Mouse (Mus musculus) telencephalon, adult 2 months (tissue): ENCODE measurements around the gene Ptpdc1.

ENCODE experiments used
- DNase-seq: peaks from one replicate; pipeline ENCODE4 v3.0.0-alpha.2; 2011; ENCODE audit warnings: low read depth, low spot score

The Ptpdc1 gene

DNA sequence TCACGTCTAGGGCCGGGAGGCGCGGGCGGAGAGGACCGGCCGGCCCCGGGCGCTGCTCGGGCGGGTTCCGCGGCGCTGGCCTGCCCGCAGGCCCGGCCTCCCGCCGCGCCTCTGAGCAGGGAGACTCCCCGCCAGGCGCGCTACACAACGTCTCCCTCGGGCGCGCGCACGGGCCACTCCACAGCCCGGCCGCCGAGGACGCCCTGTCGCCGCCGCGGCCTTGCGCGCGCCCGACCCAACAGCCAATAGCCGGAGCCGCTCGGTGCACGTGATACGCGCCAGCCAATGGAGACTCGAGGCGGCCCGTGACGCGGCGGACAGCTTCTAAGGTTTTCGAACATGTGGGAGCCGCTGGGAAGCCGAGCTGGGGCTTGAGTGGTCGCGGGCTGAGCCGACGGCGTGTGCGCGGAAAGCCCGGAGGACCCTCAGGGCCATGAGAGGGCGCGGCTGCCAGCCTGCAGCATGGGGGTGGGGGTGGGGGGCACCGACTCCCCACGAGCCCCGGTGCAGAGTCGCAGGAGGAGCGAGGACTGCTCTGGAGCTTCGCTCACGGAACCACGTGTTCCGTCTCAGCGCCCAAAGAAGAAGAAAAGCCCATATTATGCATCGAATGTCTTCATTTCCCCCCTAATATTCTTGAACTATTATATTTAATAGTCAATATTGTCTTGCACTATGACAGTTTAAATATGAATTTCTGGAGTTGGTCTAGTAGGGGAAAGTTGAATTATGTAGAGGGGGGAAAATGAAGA, at the start of gene Ptpdc1:
Gene Ptpdc1, minus strand, starts transcription at position 232 of the 752 bp plus-strand sequence.
- DNase-seq: peak; percentile 89

DNA sequence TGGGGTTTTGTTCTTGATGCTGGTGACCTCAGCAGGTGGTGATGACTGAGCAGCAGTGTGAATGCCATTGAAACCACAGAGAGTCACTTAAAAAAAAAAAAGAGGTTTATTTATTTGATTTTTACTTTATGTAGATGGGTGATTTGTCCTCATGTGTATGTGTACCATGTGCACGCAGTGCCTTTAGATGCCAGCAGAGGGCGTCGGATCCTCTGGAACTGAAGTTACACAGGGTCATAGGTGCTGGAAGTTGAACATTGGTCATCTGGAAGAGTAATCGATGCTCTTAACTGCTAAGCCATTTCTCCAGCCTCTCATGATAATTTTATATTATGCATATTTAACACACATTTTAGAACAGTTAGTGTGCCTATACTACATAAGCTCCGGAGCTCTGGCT, 49.1 kb upstream of the Ptpdc1 start:
- no peak for DNase-seq

DNA sequence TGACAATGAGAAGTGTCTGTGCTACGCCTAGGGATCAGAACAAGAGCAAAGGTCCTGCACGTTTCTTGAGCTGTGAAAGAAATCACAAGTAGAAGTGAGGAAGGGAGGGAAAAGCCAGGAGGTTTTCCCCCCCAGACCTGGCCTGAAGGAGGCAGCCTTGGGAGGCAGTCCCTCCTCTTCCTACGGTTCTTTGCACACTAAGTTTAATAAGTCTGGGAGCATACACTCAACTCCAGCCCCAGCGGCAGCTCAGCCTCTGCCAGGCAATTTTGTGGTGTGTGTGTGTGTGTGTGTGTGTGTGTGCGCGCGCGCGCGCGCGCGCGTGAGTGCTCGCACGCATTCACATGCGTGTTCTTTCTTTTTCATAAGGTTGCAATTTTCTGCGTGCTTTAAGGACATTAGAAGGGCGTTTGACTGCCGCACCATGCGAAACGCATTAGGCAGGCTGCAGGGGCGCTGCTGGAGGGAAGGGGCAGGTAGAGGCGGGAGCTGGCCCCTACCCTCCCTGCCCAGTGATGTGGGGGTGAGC, 46.9 kb upstream of the Ptpdc1 start:
- no peak for DNase-seq

DNA sequence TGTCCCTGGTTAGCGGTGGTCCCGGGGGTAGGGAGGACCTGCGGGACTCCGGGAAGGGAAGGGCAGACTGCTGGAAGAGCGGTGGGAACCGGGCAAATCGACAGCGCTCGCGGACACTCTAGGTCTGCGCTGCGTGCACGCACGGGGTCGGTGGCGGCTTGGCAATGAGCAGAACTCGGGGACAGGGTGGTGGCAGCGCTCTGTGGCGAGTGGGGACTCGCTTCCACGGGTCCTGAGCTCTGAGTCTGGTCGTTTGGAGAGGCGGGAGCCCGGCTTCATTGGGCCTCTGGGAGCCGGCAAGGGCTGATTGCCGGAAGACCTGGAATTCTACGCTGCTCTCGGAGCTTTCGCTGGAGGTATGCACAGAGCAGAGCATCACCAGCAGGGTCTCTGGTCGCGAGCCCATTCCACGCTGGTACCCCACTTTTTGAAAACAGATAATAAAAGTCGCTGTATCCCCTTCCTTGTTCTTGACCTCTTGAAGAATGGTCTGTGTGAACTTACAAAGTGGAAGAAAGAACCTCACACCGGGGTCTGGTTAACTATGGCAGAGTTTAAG, 43.6 kb upstream of the Ptpdc1 start:
- no peak for DNase-seq

DNA sequence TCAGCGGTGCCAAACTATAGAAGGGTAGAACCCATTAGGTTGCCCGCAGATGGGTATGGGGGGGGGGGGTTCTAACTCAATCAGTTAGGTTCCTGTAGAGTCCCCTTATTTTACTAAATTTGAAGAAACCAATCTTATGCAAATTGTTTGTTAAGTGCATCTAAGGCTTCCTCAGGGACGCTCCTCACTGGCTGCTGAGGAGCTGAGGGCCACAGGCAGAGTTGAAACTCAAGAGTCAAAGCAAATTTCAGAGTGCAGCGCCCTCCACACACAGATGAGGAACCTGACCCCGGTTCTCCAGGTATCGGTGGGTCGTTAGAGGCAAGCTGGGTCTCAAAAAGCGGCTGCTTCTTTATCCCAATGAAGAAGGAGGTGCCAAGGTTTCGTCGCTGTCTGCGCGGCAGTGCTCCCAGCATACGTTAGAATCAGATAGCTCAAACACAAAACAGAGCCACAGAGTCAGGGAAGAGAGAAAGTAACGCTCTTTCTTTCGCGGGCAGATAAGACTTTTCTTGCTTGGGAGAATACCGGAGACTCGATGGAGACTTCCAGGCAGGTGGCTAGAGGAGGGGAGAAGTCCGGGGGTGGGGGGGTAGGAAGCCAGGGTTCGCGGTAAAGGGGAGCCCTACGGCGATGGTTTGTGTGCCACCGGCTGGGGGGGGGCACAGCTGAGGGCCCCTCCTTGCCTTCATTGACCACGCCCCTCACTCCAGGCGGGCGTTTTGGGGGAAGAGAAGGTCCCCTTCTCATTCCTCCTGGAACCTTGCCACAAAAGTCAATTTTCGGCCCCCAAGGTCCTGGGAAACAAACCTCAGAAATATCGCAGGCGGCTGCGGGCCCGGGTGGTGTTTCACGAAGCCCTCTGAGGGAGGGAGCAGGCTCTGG, 42.9 kb upstream of the Ptpdc1 start:
- no peak for DNase-seq

DNA sequence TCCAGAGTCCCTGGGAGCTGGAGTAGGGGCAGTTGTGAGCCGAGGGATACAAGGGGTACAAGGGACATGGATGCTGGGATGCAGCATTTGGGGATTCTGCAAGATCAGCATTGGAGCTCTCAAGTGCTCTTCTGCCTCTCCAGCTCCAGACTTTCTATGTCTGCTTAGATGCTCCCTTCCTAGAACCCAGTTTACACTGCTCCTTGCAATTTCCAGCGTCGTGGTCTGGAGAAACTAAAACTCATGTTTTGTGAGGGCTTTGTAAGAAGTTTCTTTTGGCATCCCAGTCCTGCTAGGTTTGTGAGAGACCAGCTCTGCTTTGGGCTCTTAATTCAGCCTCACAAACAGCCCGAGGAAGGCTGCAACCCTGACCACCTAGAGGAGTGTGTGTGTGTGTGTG, 42.0 kb upstream of the Ptpdc1 start:
- no peak for DNase-seq

DNA sequence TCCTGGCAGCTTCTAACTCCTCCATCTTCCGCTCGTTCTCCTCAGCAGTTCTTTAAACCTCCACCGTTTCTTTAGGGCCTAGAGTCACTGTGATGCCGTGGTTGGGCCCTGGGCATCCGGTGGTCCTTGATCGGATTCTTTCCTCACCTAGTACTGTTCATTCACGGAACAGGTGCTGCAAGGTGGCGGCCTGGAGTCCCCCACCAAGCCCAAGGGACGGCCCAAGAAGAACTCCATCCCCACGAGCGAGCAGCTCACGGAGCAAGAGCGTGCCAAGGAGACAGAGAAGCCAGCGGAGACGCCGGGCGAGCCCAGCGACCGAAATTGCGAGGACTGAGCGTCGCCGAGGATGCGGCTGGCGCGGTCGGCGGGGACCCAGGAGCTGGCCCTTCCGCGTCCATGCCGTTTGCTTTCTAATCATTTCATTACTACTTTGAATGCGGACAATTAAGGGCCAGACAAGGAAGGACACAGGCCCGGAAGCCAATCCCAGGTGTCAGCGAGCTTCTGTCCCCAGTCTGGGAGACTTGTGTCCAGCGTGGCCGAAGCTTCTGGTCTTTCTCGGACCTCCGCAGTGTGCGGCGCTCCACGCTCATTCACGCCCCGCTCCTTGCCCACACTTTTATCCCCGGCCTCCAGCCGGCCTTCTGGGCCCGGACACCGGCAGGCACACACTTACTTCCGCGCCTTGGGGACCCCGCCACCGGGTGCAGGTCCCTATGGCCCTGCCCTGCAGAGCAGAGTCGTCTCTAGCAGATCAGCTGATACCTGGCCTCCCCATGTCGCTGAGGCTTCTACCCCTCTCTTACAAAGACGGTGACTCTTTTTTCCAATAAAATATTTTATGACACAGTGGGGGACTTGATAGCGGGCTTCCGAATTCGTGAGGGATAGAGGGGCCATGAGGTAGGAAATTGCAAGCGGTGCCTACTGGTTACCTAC, 40.5 kb upstream of the Ptpdc1 start:
- no peak for DNase-seq

DNA sequence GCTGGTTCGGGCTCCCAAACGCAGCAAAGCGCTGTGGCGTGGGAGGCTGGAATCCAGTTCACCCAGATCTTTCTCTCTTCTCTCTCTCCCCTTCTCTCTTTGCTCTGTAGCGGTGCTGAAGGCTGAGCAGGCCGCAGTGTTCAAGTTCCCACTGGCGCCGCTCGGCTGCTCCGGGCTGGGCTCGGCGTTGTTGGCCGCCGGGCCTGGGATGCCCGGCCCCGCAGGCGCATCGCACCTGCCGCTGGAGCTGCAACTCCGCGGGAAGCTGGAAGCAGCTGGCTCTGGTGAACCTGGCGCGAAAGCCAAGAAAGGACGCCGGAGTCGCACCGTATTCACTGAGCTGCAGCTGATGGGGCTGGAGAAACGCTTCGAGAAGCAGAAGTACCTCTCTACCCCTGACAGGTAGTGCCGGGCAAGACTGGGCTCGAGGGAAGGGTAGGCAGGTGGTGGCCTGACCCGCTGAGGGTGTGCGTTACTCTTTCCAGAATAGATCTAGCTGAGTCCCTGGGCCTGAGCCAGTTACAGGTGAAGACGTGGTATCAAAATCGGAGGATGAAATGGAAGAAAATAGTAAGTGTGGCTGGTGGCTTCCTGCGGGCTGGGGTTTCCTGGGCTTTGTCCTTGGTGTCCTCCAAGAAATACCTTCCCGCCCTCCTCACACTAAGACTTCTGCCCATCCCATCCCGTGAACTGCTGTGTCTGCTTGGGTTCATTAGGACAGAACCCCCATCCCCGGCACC, 39.6 kb upstream of the Ptpdc1 start:
- DNase-seq: no peak

DNA sequence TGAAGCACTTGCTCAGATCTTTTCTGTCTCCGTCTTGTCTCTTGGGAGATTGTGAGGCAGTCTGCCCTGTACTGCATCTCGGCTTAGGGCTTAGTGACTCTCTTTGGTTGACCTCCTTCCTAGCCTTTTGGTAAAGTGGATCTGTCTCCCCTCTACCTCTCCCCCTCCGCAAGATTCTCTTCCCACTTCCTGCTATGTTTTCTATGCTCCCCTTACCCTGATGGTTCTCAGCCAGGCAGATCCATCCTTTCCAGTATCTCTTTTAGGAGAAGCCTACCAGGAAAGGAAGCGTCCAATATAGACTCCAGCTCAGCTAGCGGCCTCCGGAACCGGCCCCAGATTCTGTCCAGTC, 38.5 kb upstream of the Ptpdc1 start:
- DNase-seq: no peak

DNA sequence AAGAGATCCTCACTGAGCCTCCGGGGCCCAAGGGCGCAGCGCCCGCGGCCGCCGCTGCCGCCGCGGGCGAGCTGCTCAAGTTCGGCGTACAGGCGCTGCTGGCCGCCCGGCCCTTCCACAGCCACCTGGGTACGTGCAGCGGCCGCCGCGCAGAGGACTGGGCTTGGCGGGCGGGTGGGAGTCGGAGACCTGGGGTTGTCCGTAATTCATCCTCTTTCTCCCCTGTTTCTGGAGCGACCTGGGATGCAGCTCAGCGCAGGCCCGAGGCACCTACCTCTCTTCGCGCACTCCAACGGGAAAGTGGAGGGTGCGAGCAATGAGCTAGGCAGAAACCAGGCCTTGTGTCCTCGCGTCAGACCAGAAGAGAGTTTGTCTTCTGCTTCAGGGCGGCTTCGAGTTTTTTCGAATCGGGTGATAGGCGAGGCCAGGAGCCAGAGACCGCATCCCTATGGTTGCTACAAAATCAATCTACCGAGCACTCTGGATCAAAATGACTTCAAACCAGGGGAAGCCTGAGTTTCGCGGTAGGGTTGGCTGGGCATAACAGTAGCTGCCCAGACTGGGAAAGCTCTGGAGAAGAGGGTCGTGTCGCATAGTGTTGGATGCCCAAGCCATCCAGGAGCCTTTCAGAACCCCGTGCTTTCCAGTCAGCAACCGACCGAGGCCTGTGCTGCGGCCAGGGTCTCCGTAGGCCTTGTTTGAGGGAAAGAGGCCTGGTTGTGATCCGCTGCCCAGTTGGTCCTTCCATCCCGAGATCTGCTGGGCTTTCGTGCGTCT, 37.9 kb upstream of the Ptpdc1 start:
- DNase-seq: no peak

DNA sequence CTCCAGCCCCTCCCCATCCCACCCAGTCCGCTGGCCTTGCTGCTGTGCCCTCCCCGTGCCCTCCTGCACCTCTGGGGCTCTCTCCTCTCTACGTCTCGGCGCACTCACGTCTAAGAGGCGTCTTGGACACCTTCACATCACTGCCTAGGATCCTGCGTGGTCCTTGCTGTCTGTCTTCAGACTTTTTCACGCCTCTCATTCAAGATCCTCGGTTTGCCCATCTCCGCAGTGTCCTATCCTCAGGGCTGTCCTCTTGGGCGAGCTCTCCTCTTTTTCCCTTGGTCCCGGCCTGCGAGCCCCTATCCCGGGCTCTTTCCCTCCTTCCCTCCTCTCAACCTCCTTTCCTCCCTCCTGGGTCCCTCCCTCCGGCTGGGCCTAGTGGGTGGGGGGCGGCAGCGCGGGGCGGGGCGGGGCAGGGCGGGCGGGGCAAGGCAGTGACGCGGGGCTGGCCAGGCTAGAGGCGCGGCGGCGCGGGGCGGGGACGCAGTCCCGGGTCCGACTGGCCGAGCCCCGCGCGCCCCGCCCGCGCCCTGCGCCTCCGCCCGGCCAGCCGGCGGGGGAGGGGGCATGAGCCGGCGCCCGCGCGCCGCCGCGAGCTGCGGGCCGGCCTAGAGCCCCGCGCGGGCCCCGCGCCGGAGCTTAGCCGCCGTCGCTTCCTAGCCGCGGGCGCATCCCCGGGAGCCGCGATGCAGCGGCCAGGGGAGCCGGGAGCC, 37.1 kb upstream of the Ptpdc1 start, which contains the start of gene Barx1:
Gene Barx1, plus strand, starts transcription at position 568 of the 713 bp plus-strand sequence.
- no peak for DNase-seq

DNA sequence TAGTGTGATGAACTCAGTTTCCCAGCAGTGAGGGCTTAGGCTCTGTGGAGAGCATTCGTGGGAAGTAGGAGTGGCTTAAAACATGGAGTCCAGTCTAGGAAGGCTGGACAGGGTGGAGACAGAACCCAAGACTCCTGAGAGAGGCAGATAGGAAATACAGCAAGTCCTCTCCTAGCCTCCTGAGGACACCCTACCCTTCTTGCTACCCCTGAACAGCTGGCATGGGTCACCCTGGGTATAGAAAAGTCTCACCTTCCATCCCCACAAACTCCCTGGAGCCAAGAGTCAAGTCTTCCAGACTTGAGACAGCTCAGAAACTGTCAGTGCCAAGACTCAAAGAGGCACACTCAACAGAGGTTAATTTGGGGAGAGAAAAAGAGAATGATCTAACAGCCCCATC, 36.1 kb upstream of the Ptpdc1 start:
- no peak for DNase-seq

DNA sequence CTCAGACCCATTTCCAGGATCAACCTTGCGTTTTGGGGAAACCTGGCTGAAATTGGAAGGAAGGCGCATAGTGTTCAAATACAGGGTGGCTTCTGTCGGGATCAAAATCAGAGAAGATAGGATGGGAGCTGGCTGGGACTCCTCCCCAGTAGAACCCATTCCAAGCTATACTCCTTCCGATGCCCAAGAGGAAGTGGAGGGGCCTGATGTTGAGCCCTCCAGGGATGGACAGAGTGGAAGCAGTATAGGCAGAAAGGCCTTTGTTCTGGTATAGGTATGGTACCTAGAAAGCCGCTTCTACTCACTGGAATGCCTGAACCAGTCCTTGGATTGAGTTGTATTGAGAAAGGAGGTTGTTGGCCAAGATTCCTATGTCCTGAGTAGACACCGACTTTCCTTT, 35.3 kb upstream of the Ptpdc1 start:
- DNase-seq: no peak

DNA sequence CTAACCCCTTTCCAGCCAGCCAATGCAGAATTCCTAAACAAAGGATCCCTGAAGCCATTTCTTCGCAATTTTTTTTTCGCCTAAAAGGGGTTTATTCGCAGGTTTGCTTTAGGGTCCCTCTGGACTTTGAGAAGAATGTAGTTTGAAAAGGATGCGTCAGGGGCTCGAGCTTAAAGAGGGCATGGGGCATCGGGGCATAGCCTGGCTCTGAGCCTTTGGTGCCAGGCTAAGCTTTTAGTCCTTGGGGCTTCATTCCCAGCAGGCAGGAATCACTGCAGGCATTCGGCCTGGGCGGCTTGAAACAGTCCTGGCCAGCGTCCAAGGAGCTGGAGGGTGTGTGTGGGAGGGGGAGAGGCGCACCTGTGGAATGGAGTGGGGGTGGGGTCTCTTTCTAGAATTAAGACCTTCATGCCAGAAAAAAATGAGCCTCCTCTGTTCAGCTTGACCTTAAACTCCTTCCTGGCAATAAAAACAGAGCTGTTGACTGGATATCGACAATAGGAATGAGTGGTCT, 34.8 kb upstream of the Ptpdc1 start:
- DNase-seq: no peak

DNA sequence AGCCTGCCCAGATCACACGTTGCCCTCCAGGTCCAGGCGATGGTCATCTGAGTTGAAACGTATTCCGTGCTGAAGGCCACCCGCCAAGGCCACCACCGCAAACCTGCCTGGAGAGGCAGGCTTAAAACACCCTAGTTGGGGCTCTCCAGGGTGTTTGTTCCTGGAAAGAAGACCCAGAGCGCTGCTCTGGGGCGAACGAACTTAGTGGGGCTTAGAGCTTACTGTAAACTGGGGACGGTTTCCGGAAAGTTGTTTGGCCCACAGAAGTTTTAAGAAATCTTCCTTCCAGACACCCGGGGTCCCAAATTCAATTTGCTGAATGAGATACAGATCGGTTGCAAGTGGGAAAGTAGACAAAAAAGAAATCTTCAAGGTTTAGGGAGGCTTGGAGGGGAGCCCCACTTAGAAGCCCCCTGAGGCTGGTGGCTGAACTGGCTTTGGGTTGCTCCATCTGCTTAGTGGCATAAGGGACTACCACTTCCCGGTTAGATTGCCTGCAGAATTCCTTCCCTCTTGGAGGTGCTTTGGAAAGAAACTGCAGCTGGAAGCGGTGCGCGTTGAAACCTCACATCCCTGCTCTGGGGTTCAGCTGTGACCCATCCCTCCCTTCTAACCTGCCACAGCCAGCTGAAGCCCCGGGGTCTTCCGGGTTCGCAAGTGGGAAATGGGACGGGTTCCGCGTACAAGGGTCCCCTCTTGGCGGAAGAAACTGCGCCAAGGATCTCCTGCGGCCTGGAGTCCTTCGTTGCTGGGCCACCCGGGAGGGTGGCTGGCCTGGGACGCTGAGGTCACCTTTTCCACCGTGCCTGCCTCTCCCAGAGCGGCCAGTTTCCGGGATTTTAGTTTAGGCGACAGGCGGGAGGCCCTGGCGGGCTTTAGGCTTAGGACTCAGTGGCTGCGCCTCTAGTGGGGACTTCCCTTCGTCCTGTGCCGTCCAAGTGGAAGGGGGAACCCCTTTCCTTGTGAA, 34.1 kb upstream of the Ptpdc1 start:
- no peak for DNase-seq

DNA sequence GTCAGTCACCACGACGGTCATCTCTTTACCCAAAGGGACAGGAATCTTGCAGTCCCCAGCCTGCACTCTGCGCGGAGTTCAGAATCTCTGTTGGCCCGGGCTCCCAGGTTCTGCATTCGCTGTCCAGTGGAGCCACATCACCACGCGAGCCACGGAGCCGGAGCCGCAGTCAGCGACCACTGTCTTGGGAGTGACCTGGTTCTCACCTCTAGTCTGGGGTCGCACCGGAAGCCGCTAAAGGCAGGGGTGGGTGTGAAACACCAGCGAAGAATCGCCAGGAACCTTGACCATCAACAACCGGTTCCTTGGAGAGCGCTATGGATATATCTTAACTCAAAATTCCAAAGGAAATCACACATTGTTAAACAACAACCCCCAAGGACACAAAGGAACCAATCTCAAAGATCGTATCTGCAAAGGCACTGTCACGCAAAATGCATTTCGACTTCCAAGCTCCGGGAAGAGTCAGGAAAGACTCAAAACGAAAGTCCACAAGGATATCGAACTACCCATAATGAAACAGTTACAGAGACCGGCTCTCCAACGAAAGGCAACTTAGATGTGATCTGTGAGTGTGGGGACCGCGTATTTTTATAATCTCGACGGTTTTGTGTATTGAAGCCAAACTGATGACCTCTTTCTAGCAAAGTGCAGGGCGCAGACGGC, 33.3 kb upstream of the Ptpdc1 start:
- no peak for DNase-seq

DNA sequence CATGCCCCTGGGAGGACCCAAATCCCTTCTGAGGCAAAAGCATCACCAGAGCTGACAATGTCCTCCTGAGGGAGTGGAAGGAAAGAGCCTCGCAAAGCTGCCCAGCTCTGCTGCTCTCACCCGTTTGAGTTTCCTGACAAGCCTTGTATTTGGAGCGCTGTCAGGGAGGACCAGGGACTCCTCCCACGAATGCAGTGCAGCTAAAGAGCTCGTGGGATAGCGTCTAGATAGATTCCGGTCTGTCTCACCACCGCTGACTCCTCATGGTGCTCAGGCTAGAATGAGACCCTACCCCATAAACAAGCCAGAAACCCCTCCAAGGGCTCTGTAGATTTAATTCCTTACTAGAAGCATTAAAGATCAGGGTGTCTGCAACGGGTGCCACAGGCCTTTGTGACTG, 32.3 kb upstream of the Ptpdc1 start:
- DNase-seq: no peak
